ENCODE assay signal across 8 mouse cellular contexts in the genomic region with DNA sequence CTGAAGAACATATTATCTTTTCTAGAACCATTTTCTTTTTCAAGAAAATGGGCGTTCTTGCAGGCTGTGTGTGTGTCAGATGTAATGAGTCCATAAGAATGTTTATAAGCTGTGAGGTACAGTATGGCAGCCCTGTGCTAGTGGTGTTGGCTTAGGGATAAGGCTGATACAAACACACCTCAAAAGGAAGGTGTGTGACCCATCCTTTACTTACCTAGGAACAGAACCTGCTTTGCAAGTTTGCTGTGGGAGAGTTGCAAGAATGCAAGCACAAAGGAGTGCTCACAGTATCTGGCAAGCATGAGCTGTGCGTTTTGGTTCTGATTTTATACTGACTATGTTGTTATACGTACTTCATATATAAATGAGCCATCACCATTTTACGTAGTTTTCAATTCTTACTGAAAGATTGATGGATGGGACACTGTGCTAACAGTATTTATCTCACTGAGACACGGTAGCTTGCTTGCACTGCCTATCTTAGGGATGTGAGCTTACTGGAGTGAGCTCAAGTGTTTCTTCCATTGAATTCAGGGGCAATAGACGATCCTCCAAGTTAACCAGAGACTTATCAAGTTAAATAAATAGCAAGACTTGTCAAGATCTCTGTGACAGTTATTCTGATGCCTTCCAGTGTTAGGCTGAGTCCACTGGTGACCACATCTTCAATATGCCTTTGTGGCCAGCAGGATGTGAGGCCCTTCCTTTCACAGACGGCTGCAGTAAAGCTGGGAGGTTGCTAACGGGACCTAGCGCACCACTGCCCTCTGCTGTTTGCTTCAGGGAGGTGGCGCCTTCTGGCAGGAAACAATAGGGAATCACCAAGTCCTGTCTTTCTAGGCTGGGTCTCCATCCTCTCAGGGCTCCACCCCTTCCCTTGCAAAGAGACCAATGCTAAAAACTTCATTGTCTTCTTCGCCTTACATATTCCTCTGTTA.
DNase-seq lines count a peak whose midpoint lies in the region; ATAC-seq and TF ChIP-seq lines count a peak whose summit lies in the region.

No protein-coding gene starts in this region.

- no peaks in the 10 kb centered on the region for H3K9me3 ChIP-seq in ES-Bruce4 (replicated peaks; ENCODE audit: control insufficient read depth, insufficient read depth, low read length, poor library complexity, severe bottlenecking)
- H3K9me3 ChIP-seq in forebrain, embryonic 15.5 days = no peaks in the 10 kb centered on the region
- no peaks in the 10 kb centered on the region for H3K9me3 ChIP-seq in lung, postnatal 0 days (ENCODE audit: low read length)

- peak; percentile 92 for TF ChIP-seq CTCF in ES-Bruce4 (IDR thresholded peaks at IDR 0.05; ENCODE audit: low read depth, low read length)
- TF ChIP-seq CTCF in lung, postnatal 0 days (IDR thresholded peaks at IDR 0.05) = peak; percentile 92

- H3K36me3 ChIP-seq in ES-Bruce4 (ENCODE audit: control insufficient read depth, insufficient read depth, low read length, poor library complexity, severe bottlenecking) = no peaks in the 10 kb centered on the region
- no peaks in the 10 kb centered on the region for H3K36me3 ChIP-seq in forebrain, embryonic 15.5 days
- H3K36me3 ChIP-seq in lung, postnatal 0 days (ENCODE audit: insufficient read depth, low read length) = no peaks in the 10 kb centered on the region

- whole genome bisulfite sequencing in forebrain, embryonic 15.5 days = 45% methylated on average over 11 of the region's 11 CpGs
- 36% methylated on average over 11 of the region's 11 CpGs for WGBS in lung, postnatal 0 days

- no peaks in the 10 kb centered on the region for H3K27me3 ChIP-seq in ES-Bruce4 (ENCODE audit: control insufficient read depth, insufficient read depth, low read length, poor library complexity, severe bottlenecking)
- no peaks in the 10 kb centered on the region for H3K27me3 ChIP-seq in forebrain, embryonic 15.5 days
- H3K27me3 ChIP-seq in lung, postnatal 0 days (replicated peaks; ENCODE audit: insufficient read depth, low read length) = no peaks in the 10 kb centered on the region

- no peak for TF ChIP-seq POLR2A in ES-Bruce4 (IDR thresholded peaks at IDR 0.05; ENCODE audit: insufficient read depth, low read length)

- TF ChIP-seq EP300 in ES-Bruce4 (IDR thresholded peaks at IDR 0.05; ENCODE audit: insufficient read depth, low read depth, low read length) = no peak
- TF ChIP-seq EP300 in lung, postnatal 0 days (IDR thresholded peaks at IDR 0.05) = no peak

- no peaks in the 10 kb centered on the region for H3K4me1 ChIP-seq in ES-Bruce4 (ENCODE audit: control insufficient read depth, insufficient read depth, low read length)
- no peaks in the 10 kb centered on the region for H3K4me1 ChIP-seq in forebrain, embryonic 15.5 days
- no peaks in the 10 kb centered on the region for H3K4me1 ChIP-seq in lung, postnatal 0 days (ENCODE audit: insufficient read depth, low read depth, low read length)

- no peak overlapping the region for H3K9ac ChIP-seq in ES-Bruce4 (ENCODE audit: low read depth, poor library complexity, severe bottlenecking)
- H3K9ac ChIP-seq in forebrain, embryonic 15.5 days (replicated peaks) = no peak overlapping the region
- no peak overlapping the region for H3K9ac ChIP-seq in lung, postnatal 0 days (replicated peaks; ENCODE audit: low read depth)

- ATAC-seq in forebrain, embryonic 15.5 days (replicated peaks) = peak; percentile 78
- ATAC-seq in hematopoietic stem cell, adult 5-6 weeks (replicated peaks in 1 of 2; ENCODE audit: insufficient read depth in 1 of 2, low FRiP score in 2 of 2, low TSS enrichment in 1 of 2, low read depth in 1 of 2, poor library complexity in 2 of 2, severe bottlenecking in 2 of 2) = peak; percentile 94 to 99
- ATAC-seq in lung, postnatal 0 days = peak; percentile 74

- no peak overlapping the region for H3K4me2 ChIP-seq in forebrain, embryonic 15.5 days (replicated peaks)
- H3K4me2 ChIP-seq in lung, postnatal 0 days (replicated peaks; ENCODE audit: low read depth, low read length) = no peak overlapping the region

- no peak overlapping the region for H3K27ac ChIP-seq in ES-Bruce4 (ENCODE audit: insufficient read depth, low read length)
- no peak overlapping the region for H3K27ac ChIP-seq in forebrain, embryonic 15.5 days (replicated peaks)
- H3K27ac ChIP-seq in lung, postnatal 0 days (ENCODE audit: low read length) = no peak overlapping the region

- H3K4me3 ChIP-seq in ES-Bruce4 (ENCODE audit: low read depth, low read length) = no peak overlapping the region
- no peak overlapping the region for H3K4me3 ChIP-seq in forebrain, embryonic 15.5 days
- H3K4me3 ChIP-seq in lung, postnatal 0 days (ENCODE audit: low read depth, low read length) = no peak overlapping the region

- peak; percentile 38 for DNase-seq in c-Kit-positive CD71-positive TER-119-positive erythroid progenitor cells, embryonic 14.5 days (ENCODE audit: low spot score)
- peak; percentile 38 to 76 for DNase-seq in layer of hippocampus, adult 18-20 months (ENCODE audit: low spot score in 2 of 2)
- peak; percentile 76 for DNase-seq in lung, postnatal 0 days (ENCODE audit: low spot score)
- peak; percentile 62 for DNase-seq in ovary, postnatal 36 days (ENCODE audit: low spot score)
- peak; percentile 27 to 71 for DNase-seq in thymus, postnatal 10 days (ENCODE audit: low spot score in 2 of 2)
